Comparison of ENCODE assay signal across 15 mouse cellular contexts in the genomic region with DNA sequence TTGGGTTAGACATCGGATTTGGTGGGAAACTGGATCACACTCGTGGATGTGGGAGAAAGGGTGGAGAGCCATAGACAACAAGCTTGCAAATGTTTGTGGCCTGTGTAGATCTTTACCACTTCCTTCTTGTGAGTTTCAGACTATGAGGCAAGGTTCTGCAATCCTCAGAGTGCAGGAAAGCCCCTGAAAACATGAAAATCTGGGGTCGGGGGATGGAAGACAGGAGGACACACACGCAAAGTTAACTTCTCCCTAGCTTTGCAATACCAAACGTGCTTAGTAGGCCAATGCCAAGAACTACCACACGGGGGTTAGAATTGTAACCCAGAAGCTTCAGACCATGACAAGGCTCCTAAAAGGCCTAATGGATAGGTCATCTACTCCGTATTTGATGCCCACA.
"Had no signal": no experiment of that assay in that cellular context is flagged by ENCODE, and none has a peak within 500 bp of the region (broad histone marks: within the 10 kb centered on the region; RNA-seq: fewer than 3 reads in every experiment).

No protein-coding gene starts in this region.

- ATAC-seq: lung, postnatal 0 days; midbrain, embryonic 13.5 days had no signal

- H3K4me3 ChIP-seq: liver, embryonic 15.5 days; midbrain, embryonic 13.5 days; neural tube, embryonic 12.5 days had no signal

- DNase-seq: kidney, adult 11 months; kidney, adult 9 months; kidney, postnatal 36 days; left cerebral cortex, postnatal 4 days; lung, adult 2 months; retina, postnatal 1 day; right cerebral cortex, postnatal 14 days; thymus, postnatal 36 days had no signal

- H3K27me3 ChIP-seq: liver, embryonic 15.5 days; midbrain, embryonic 13.5 days; neural tube, embryonic 12.5 days had no signal

- H3K36me3 ChIP-seq: liver, embryonic 15.5 days; midbrain, embryonic 13.5 days; neural tube, embryonic 12.5 days had no signal

- H3K4me1 ChIP-seq: midbrain, embryonic 13.5 days; neural tube, embryonic 12.5 days had no signal

- H3K4me2 ChIP-seq: liver, embryonic 11.5 days; liver, embryonic 15.5 days; midbrain, embryonic 13.5 days; neural tube, embryonic 12.5 days had no signal

- H3K27ac ChIP-seq: kidney, postnatal 0 days; liver, embryonic 15.5 days; macrophage; midbrain, embryonic 13.5 days; neural tube, embryonic 12.5 days had no signal

- H3K9me3 ChIP-seq: liver, embryonic 15.5 days; midbrain, embryonic 13.5 days; neural tube, embryonic 12.5 days had no signal

- H3K9ac ChIP-seq: liver, embryonic 15.5 days; midbrain, embryonic 13.5 days; neural tube, embryonic 12.5 days had no signal
